Mouse (Mus musculus) heart, embryonic 16.5 days (tissue): Measurements from ENCODE around the gene 2300002M23Rik. TPM values are rescaled to one million over a fixed set of nuclear protein-coding genes. Genes with fewer than 3 reads are reported as not detected.

Experiments used
- ATAC-seq: fragments of 200-750 bp; cut with Nextera tagmentation; replicated peaks from 2 replicates; pipeline ENCODE4 v1.8.0; 2017; ENCODE audit warnings: moderate number of reproducible peaks; ENCODE audit not compliant: insufficient read depth, low FRiP score; ENCODE audit errors: extremely low read depth
- H3K27ac ChIP-seq: fragments of 300-500 bp; sonication (generic); 2 replicates; pipeline ENCODE4 v1.5.1; 2014; ENCODE audit warnings: mild to moderate bottlenecking, low read length, control low read depth, moderate library complexity
- H3K27me3 ChIP-seq: fragments of 300-500 bp; sonication (generic); 2 replicates; pipeline ENCODE4 v1.6.1; 2014; ENCODE audit warnings: low read length, mixed read lengths; ENCODE audit not compliant: control insufficient read depth, insufficient read depth
- H3K36me3 ChIP-seq: fragments of 300-500 bp; sonication (generic); 2 replicates; pipeline ENCODE4 v1.6.1; 2014; ENCODE audit not compliant: control insufficient read depth, insufficient read depth
- H3K4me1 ChIP-seq: fragments of 300-500 bp; sonication (generic); 2 replicates; pipeline ENCODE4 v1.6.1; 2014; ENCODE audit warnings: low read length, mixed read lengths; ENCODE audit not compliant: control insufficient read depth, insufficient read depth
- H3K4me2 ChIP-seq: fragments of 300-500 bp; sonication (generic); 2 replicates; pipeline ENCODE4 v1.6.1; 2014; ENCODE audit warnings: low read depth, mild to moderate bottlenecking, control low read depth, low read length
- H3K4me3 ChIP-seq: fragments of 300-500 bp; sonication (generic); 2 replicates; pipeline ENCODE4 v1.5.1; 2014; ENCODE audit warnings: mild to moderate bottlenecking, control low read depth, low read length
- H3K9ac ChIP-seq: fragments of 300-500 bp; sonication (generic); 2 replicates; pipeline ENCODE4 v1.6.1; 2014; ENCODE audit warnings: low read length, control low read depth
- H3K9me3 ChIP-seq: fragments of 300-500 bp; sonication (generic); replicated peaks from 2 replicates; pipeline ENCODE4 v1.6.1; 2016; ENCODE audit warnings: low read length; ENCODE audit not compliant: control insufficient read depth
- WGBS: fragments of 180-500 bp; shearing (Covaris S2); extraction: QIAGEN DNeasy Blood & Tissue Kit; methylation state at CpG from one replicate; pipeline ENCODE4 v1.1.7; 2014; 5-methylcytosine and 5-hydroxymethylcytosine counted together
- polyA plus RNA-seq: library from polyadenylated mRNA; unstranded; fragments of >200 nt; fragmentation: Nextera tagmentation; extraction: Ambion mirVana; gene quantifications from 2 replicates; pipeline ENCODE4 v1.2.1, GENCODE M21; 2015

The 2300002M23Rik gene
- polyA plus RNA-seq: 0.11 and 0.14 TPM in 2 replicates

DNA sequence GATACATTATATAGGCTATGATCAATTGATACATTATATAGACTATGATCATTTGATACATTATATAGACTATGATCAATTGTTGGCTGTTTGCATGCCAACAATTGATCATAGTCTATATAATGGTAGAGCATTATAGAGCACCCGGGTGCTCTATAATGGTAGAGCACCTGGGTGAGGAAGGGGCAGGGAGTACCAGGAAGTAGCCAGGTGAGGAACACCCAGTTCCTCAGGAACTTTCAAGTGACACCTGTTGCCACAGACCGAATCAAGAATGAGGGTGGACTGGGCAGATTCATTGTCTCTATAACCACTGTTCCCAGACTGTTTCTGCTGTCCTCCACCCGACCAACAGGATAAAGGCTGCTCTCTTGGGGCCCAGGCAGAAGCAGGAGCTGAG is at the start of gene 2300002M23Rik:
Gene 2300002M23Rik, plus strand, starts transcription at position 301 of the 400 bp plus-strand sequence.
- ATAC-seq: no peak
- WGBS: 61% methylated on average over 3 of the region's 3 CpGs
- Histone ChIP-seq H3K4me1 (peaks cover 9% of the 10 kb centered on the region), H3K4me3 (no peak within 1 kb of the TSS), H3K4me2 (no peak within 1 kb of the TSS), H3K27me3 (peaks cover 13% of the 10 kb centered on the region), H3K27ac (no peak within 1 kb of the TSS), H3K9me3 (no peaks in the 10 kb centered on the region), H3K9ac (no peak within 1 kb of the TSS), H3K36me3 (no peaks in the 10 kb centered on the region)

DNA sequence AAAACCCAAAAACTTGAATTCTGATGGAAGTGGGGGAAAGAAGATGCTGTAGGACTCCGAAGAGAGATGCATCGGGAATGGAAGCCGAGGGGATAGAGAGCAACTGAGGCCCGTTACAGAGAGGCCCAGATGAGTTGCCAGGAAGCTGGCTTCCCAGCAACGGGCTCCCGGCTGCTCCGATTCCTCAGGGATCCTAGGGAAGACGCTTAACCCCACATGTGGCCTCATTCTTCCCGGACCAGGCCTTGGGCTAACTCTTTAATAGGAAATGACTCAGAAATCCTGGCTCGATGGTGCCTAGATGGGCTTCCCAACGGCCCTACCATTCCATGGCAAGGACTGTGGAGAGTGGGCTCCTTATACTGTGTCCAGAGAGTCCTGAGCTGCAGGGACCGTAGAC is 49.7 kb upstream of the 2300002M23Rik start:
- peak overlapping the region; percentile 5 for H3K27ac ChIP-seq
- WGBS: 9% methylated on average over 12 of the region's 12 CpGs
- H3K9ac ChIP-seq: peak overlapping the region; percentile 65
- H3K4me3 ChIP-seq: peak overlapping the region; percentile 79
- H3K27me3 ChIP-seq: no peaks in the 10 kb centered on the region
- no peak for ATAC-seq
- peaks cover 4% of the 10 kb centered on the region for H3K36me3 ChIP-seq
- no peaks in the 10 kb centered on the region for H3K9me3 ChIP-seq
- peak overlapping the region; percentile 92 for H3K4me2 ChIP-seq
- peaks cover 25% of the 10 kb centered on the region for H3K4me1 ChIP-seq

DNA sequence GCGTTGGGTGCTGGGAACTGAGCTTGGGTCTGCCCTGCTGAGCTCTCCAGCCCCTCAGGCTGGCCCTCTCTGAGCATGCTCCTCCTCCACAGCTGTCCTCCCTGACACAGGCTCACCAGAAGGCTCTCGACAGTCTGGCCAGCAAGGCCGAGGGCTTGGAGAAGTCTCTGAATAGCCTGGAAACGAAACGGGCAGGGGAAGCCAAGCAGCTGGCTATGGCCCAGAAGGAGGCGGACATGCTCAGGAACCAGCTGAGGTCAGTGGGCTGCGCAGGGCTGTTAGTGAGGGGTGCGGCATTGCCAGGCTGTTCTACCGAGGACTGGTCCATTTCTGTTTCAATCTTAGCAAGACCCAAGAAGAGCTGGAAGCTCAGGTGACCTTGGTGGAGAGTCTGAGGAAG is 42.9 kb upstream of the 2300002M23Rik start:
- H3K9me3 ChIP-seq: no peaks in the 10 kb centered on the region
- no peaks in the 10 kb centered on the region for H3K4me1 ChIP-seq
- no peak for ATAC-seq
- H3K4me3 ChIP-seq: no peak overlapping the region
- no peak overlapping the region for H3K9ac ChIP-seq
- 85% methylated on average over 9 of the region's 9 CpGs for WGBS
- H3K36me3 ChIP-seq: peaks cover 10% of the 10 kb centered on the region
- no peaks in the 10 kb centered on the region for H3K27me3 ChIP-seq
- H3K4me2 ChIP-seq: no peak overlapping the region
- no peak overlapping the region for H3K27ac ChIP-seq

DNA sequence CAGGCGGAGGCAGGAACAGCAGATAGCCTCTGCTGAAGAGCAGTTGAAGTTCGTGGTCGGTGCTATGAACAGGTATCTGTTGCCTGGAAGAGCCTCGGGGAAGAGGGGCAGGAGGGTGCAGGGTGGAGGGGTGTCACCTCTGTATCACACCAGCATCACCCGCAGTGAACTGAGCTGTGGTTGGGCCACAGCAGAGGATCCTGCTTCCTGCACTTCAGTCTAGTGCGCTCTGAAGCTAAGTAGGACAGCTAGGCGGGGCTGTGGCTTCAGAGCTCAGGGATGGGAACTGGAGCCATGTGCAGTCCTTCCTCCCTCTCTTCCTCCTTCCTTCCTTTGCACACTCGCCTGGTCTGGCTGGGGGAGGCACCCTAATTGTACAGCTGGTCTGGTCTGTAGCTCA is 40.6 kb upstream of the 2300002M23Rik start:
- H3K9me3 ChIP-seq: no peaks in the 10 kb centered on the region
- H3K27ac ChIP-seq: no peak overlapping the region

DNA sequence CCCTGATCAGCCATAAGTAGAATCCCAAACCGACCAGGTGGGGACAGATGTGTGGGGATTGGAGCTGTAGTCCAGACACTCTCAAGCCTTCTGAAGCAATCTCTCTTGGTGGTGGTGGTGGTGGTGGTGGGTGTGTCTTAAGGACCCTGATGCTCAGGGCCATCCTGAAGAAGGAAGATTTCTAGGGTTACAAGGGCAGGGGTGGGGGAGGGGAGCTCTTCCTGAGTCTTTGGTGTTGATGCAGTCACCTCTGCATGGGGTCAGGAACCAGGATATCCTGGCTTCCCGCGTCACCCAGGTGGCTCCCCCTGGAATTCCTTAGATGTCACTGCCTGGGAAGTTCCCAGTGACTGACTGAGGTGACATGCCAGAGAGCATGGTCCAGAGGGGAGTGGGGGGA is 34.9 kb upstream of the 2300002M23Rik start:
- H3K4me1 ChIP-seq: no peaks in the 10 kb centered on the region
- H3K4me2 ChIP-seq: no peak overlapping the region
- 2% methylated on average over 3 of the region's 3 CpGs for WGBS
- peaks cover 11% of the 10 kb centered on the region for H3K36me3 ChIP-seq
- no peak overlapping the region for H3K9ac ChIP-seq
- H3K27ac ChIP-seq: no peak overlapping the region
- no peaks in the 10 kb centered on the region for H3K9me3 ChIP-seq
- no peak overlapping the region for H3K4me3 ChIP-seq
- ATAC-seq: no peak
- no peaks in the 10 kb centered on the region; the same call in 1 of the 2 replicates for H3K27me3 ChIP-seq

More for the DNA sequence above, 40.6 kb upstream of the 2300002M23Rik start:
- Histone ChIP-seq H3K4me1 (no peaks in the 10 kb centered on the region), H3K4me3 (no peak overlapping the region), H3K4me2 (no peak overlapping the region), H3K36me3 (peaks cover 13% of the 10 kb centered on the region), H3K9ac (no peak overlapping the region), H3K27me3 (no peaks in the 10 kb centered on the region)
- ATAC-seq: 0 out of 2 replicates have a peak, but pooled peaks have one; percentile 35
- 59% methylated on average over 8 of the region's 8 CpGs for WGBS

DNA sequence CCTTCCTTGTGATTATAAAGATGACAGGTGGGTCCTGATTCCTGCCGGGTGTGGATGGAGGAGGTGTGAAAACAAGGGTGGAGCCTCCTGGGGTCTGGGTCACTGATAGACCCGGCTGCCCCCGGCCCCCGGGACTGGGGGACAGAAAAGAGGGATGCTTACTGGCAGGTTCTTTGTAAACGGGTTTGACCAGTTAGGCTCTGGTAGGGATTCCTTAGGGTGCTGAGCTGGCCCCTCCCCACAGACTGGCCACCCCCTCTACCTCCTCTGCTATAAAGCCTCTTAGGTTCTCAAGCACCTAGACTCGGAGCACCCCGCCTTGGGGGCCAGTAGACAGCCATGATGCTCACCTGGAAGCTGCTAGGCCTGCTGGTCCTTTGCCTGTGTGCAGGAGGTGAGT is 34.3 kb upstream of the 2300002M23Rik start, which contains the start of gene Psors1c2:
Gene Psors1c2, plus strand, starts transcription at position 301 of the 400 bp plus-strand sequence.
- 16% methylated on average over 7 of the region's 7 CpGs for WGBS
- Histone ChIP-seq H3K27me3 (no peaks in the 10 kb centered on the region; the same call in 1 of the 2 replicates), H3K27ac (no peak within 1 kb of the TSS), H3K36me3 (peaks cover 11% of the 10 kb centered on the region), H3K9ac (no peak within 1 kb of the TSS), H3K9me3 (no peaks in the 10 kb centered on the region), H3K4me2 (no peak within 1 kb of the TSS), H3K4me3 (no peak within 1 kb of the TSS), H3K4me1 (no peaks in the 10 kb centered on the region)
- ATAC-seq: no peak

- Histone ChIP-seq H3K27ac (no peak overlapping the region), H3K4me2 (no peak overlapping the region), H3K9me3 (no peaks in the 10 kb centered on the region), H3K36me3 (peaks cover 3% of the 10 kb centered on the region), H3K9ac (no peak overlapping the region), H3K4me3 (no peak overlapping the region), H3K27me3 (no peaks in the 10 kb centered on the region; the same call in 1 of the 2 replicates), H3K4me1 (no peaks in the 10 kb centered on the region)
- WGBS: 9% methylated on average over 6 of the region's 6 CpGs
- peak; percentile 58; the same call in 1 of the 2 replicates for ATAC-seq
Measured at GRCm38 (mm10) chr17:35534343-35534742, 32.9 kb upstream of the 2300002M23Rik start.

- H3K4me3 ChIP-seq: no peak overlapping the region
- H3K9me3 ChIP-seq: no peaks in the 10 kb centered on the region
- no peak overlapping the region for H3K27ac ChIP-seq
- no peaks in the 10 kb centered on the region for H3K36me3 ChIP-seq
- no peak for ATAC-seq
- WGBS: 78% methylated on average over 4 of the region's 4 CpGs
- H3K4me2 ChIP-seq: no peak overlapping the region
- H3K4me1 ChIP-seq: no peaks in the 10 kb centered on the region
- H3K27me3 ChIP-seq: no peaks in the 10 kb centered on the region; the same call in 1 of the 2 replicates
- H3K9ac ChIP-seq: no peak overlapping the region
Measured at GRCm38 (mm10) chr17:35537421-35537820, 29.8 kb upstream of the 2300002M23Rik start.

GRCm38 (mm10) chr17:35538476-35538875 is 28.8 kb upstream of the 2300002M23Rik start:
- no peaks in the 10 kb centered on the region for H3K4me1 ChIP-seq
- H3K36me3 ChIP-seq: no peaks in the 10 kb centered on the region
- no peak overlapping the region for H3K4me3 ChIP-seq
- H3K27ac ChIP-seq: no peak overlapping the region
- ATAC-seq: no peak
- no peaks in the 10 kb centered on the region; the same call in 1 of the 2 replicates for H3K27me3 ChIP-seq
- no peaks in the 10 kb centered on the region for H3K9me3 ChIP-seq
- WGBS: 80% methylated on average over 1 of the region's 1 CpGs
- no peak overlapping the region for H3K4me2 ChIP-seq
- H3K9ac ChIP-seq: no peak overlapping the region
